Mouse (Mus musculus) CH12.LX (cell line): ENCODE measurements around the gene Foxs1. TPM values are rescaled to one million over a fixed set of nuclear protein-coding genes. Genes with fewer than 3 reads are reported as not detected.

Experiments used
- DNase-seq: peaks from one replicate; pipeline ENCODE4 v3.0.0-alpha.2; 2013; ENCODE audit errors: extremely low read depth
- H3K27ac ChIP-seq: 2 replicates; pipeline ENCODE4 v1.5.1; 2012; ENCODE audit warnings: low read depth, mild to moderate bottlenecking, control low read depth, moderate library complexity; ENCODE audit not compliant: insufficient read depth
- H3K27me3 ChIP-seq: replicated peaks from 2 replicates; pipeline ENCODE3; 2012; ENCODE audit warnings: inconsistent platforms
- H3K36me3 ChIP-seq, 2 experiments: replicated peaks in 1 of 2; 2 replicates each; pipeline versions ENCODE3 to v1.6.1; 2012; ENCODE audit warnings: inconsistent platforms in 1 of 2, low read length in 1 of 2, mild to moderate bottlenecking in 1 of 2, mixed read lengths in 1 of 2, moderate library complexity in 1 of 2; ENCODE audit not compliant: control insufficient read depth in 1 of 2, insufficient read depth in 1 of 2
- H3K4me1 ChIP-seq, 2 experiments: 2 replicates each; pipeline ENCODE4 v1.6.1; 2012; ENCODE audit warnings: inconsistent platforms in 1 of 2, moderate library complexity in 1 of 2; ENCODE audit not compliant: insufficient read depth in 2 of 2, control insufficient read depth in 1 of 2
- H3K4me2 ChIP-seq: 2 replicates; pipeline ENCODE4 v1.6.1; 2012; ENCODE audit warnings: low read depth, mild to moderate bottlenecking, control low read depth; ENCODE audit not compliant: poor library complexity, insufficient read depth, severe bottlenecking
- H3K4me3 ChIP-seq, 3 experiments: fragments of 150-350 bp in 1 of 3; sonication (generic) in 1 of 3; replicated peaks in 1 of 3; 2 replicates each; pipeline versions ENCODE3 to v1.5.1; 2011 to 2012; ENCODE audit warnings: low read depth in 2 of 3, low read length in 2 of 3, mild to moderate bottlenecking in 2 of 3, moderate library complexity in 2 of 3, control low read depth in 1 of 3, improper control_type of control experiment in 1 of 3, inconsistent platforms in 1 of 3, mixed read lengths in 1 of 3; ENCODE audit not compliant: poor library complexity in 1 of 3
- H3K79me2 ChIP-seq: replicated peaks from 2 replicates; pipeline ENCODE4 v1.6.1; 2012; ENCODE audit warnings: mild to moderate bottlenecking, moderate library complexity; ENCODE audit not compliant: control insufficient read depth, poor library complexity, insufficient read depth, severe bottlenecking; ENCODE audit errors: extremely low read depth
- H3K9ac ChIP-seq: 2 replicates; pipeline ENCODE4 v1.6.1; 2012; ENCODE audit warnings: low read depth, mild to moderate bottlenecking, control low read depth, moderate library complexity; ENCODE audit not compliant: insufficient read depth
- H3K9me3 ChIP-seq: replicated peaks from 2 replicates; pipeline ENCODE3; 2012; ENCODE audit warnings: low read length, inconsistent platforms, mixed read lengths
- BHLHE40 ChIP-seq: IDR thresholded peaks from 2 replicates; pipeline ENCODE4 v1.6.1; 2011; ENCODE audit warnings: mild to moderate bottlenecking, low read depth, low read length, improper control_type of control experiment
- CHD1 ChIP-seq: IDR thresholded peaks from 2 replicates; pipeline ENCODE4 v1.6.1; 2012; ENCODE audit warnings: low read depth, low read length, improper control_type of control experiment, inconsistent platforms
- CHD2 ChIP-seq: IDR thresholded peaks from 2 replicates; pipeline ENCODE4 v1.6.1; 2011; ENCODE audit warnings: low read length, improper control_type of control experiment
- CTCF ChIP-seq, 2 experiments: IDR thresholded peaks in 1 of 2; conservative IDR thresholded peaks in 1 of 2; 2 replicates each; pipeline ENCODE4 v1.5.1; 2011 to 2012; ENCODE audit warnings: low read depth in 2 of 2, low read length in 2 of 2, improper control_type of control experiment in 1 of 2, inconsistent platforms in 1 of 2, mild to moderate bottlenecking in 1 of 2, moderate library complexity in 1 of 2
- ELF1 ChIP-seq: IDR thresholded peaks from 2 replicates; pipeline ENCODE4 v1.6.1; 2014; ENCODE audit warnings: low read depth, mild to moderate bottlenecking, inconsistent platforms, low read length, improper control_type of control experiment
- ETS1 ChIP-seq: conservative IDR thresholded peaks from 2 replicates; pipeline ENCODE4 v1.6.1; 2012; ENCODE audit warnings: low read depth, mild to moderate bottlenecking, inconsistent platforms, low read length, improper control_type of control experiment, moderate library complexity
- IRF4 ChIP-seq: IDR thresholded peaks from 2 replicates; pipeline ENCODE4 v1.6.1; 2014; ENCODE audit warnings: low read depth, mild to moderate bottlenecking, inconsistent platforms, low read length, improper control_type of control experiment
- JUN ChIP-seq: IDR thresholded peaks from 2 replicates; pipeline ENCODE4 v1.6.1; 2011; ENCODE audit warnings: low read depth, mild to moderate bottlenecking, low read length, improper control_type of control experiment, moderate library complexity; ENCODE audit not compliant: insufficient read depth
- JUND ChIP-seq: conservative IDR thresholded peaks from 2 replicates; pipeline ENCODE4 v1.6.1; 2011; ENCODE audit warnings: low read depth, low read length, improper control_type of control experiment
- KAT2A ChIP-seq: IDR thresholded peaks from 2 replicates; pipeline ENCODE4 v1.6.1; 2012; ENCODE audit warnings: low read length, improper control_type of control experiment, inconsistent platforms; ENCODE audit not compliant: insufficient replicate concordance
- MAFK ChIP-seq: IDR thresholded peaks from 2 replicates; pipeline ENCODE4 v1.6.1; 2011; ENCODE audit warnings: low read length, improper control_type of control experiment; ENCODE audit not compliant: insufficient replicate concordance
- MAX ChIP-seq: IDR thresholded peaks from 2 replicates; pipeline ENCODE4 v1.6.1; 2011; ENCODE audit warnings: low read length, improper control_type of control experiment
- MEF2A ChIP-seq: IDR thresholded peaks from 2 replicates; pipeline ENCODE4 v1.6.1; 2014; ENCODE audit warnings: low read depth, mild to moderate bottlenecking, inconsistent platforms, low read length, improper control_type of control experiment, borderline replicate concordance
- MXI1 ChIP-seq: IDR thresholded peaks from 2 replicates; pipeline ENCODE4 v1.6.1; 2011; ENCODE audit warnings: mild to moderate bottlenecking, low read depth, low read length, improper control_type of control experiment
- PAX5 ChIP-seq: IDR thresholded peaks from 2 replicates; pipeline ENCODE4 v1.6.1; 2012; ENCODE audit warnings: low read length, inconsistent platforms, mixed read lengths
- RAD21 ChIP-seq: IDR thresholded peaks from 2 replicates; pipeline ENCODE4 v1.6.1; 2011; ENCODE audit warnings: low read depth, mild to moderate bottlenecking, low read length, improper control_type of control experiment, moderate library complexity
- RCOR1 ChIP-seq: conservative IDR thresholded peaks from 2 replicates; pipeline ENCODE4 v1.6.1; 2012; ENCODE audit warnings: low read depth, mild to moderate bottlenecking, inconsistent platforms, low read length, improper control_type of control experiment
- SIN3A ChIP-seq: IDR thresholded peaks from 2 replicates; pipeline ENCODE4 v1.6.1; 2012; ENCODE audit warnings: low read length, improper control_type of control experiment, inconsistent platforms
- SMC3 ChIP-seq: IDR thresholded peaks from 2 replicates; pipeline ENCODE4 v1.6.1; 2011; ENCODE audit warnings: low read depth, low read length, improper control_type of control experiment
- TCF12 ChIP-seq: IDR thresholded peaks from 2 replicates; pipeline ENCODE4 v1.6.1; 2014; ENCODE audit warnings: low read depth, mild to moderate bottlenecking, inconsistent platforms, low read length, improper control_type of control experiment
- USF1 ChIP-seq: IDR thresholded peaks from 2 replicates; pipeline ENCODE4 v1.6.1; 2014; ENCODE audit warnings: low read depth, mild to moderate bottlenecking, inconsistent platforms, low read length, improper control_type of control experiment
- USF2 ChIP-seq: conservative IDR thresholded peaks from 2 replicates; pipeline ENCODE4 v1.6.1; 2011; ENCODE audit warnings: low read depth, low read length, improper control_type of control experiment
- ZC3H11A ChIP-seq: IDR thresholded peaks from 2 replicates; pipeline ENCODE4 v1.6.1; 2012; ENCODE audit warnings: low read depth, mild to moderate bottlenecking, inconsistent platforms, low read length, improper control_type of control experiment
- ZKSCAN1 ChIP-seq: IDR thresholded peaks from 2 replicates; pipeline ENCODE4 v1.6.1; 2012; ENCODE audit warnings: low read depth, inconsistent platforms, low read length, improper control_type of control experiment, borderline replicate concordance
- ZMIZ1 ChIP-seq: IDR thresholded peaks from 2 replicates; pipeline ENCODE4 v1.6.1; 2012; ENCODE audit warnings: low read depth, mild to moderate bottlenecking, inconsistent platforms, low read length, improper control_type of control experiment
- ZNF384 ChIP-seq: IDR thresholded peaks from 2 replicates; pipeline ENCODE4 v1.6.1; 2012; ENCODE audit warnings: low read depth, low read length, improper control_type of control experiment, inconsistent platforms
- dilution Hi-C: fragments of 300-500 bp; cut with MboI; formaldehyde crosslinking; loops from 2 replicates; pipeline ENCODE4 v1.14.3; 2020; ENCODE audit warnings: low sequenced_read_pairs; ENCODE audit not compliant: extremely low pct_unique_long_range_greater_than_20kb, extremely low pct_ligation_motif_present
- in situ Hi-C: fragments of 300-500 bp; cut with MboI; formaldehyde crosslinking; loops from 3 replicates; pipeline ENCODE4 v1.14.3; 2019; ENCODE audit warnings: low sequenced_read_pairs, low pct_ligation_motif_present, low pct_unique_long_range_greater_than_20kb, mixed read lengths
- polyA plus RNA-seq: library from polyadenylated mRNA; unstranded; fragments of >175 nt; gene quantifications from 2 replicates; pipeline ENCODE4 v1.2.1, GENCODE M21; 2012; ENCODE audit warnings: low read depth; ENCODE audit not compliant: insufficient read length
- total RNA-seq, 2 experiments: library from RNA; depleted of rRNA; stranded (reverse); fragments of 300-350 nt in 1 of 2; fragments of >200 nt in 1 of 2; gene quantifications; 2 replicates each; pipeline ENCODE4 v1.2.3; 2012 to 2014

The Foxs1 gene
- total and polyA plus RNA-seq, 3 experiments, result 6.1 to 9.5 (median 9.1) TPM

GRCm38 (mm10) chr2:152948438-152949020 is 15.5 kb upstream of the Foxs1 start:
- Histone ChIP-seq H3K9me3 (no peaks in the 10 kb centered on the region), H3K4me2 (no peak overlapping the region), H3K4me1 (peaks cover 8% of the 10 kb centered on the region in 2 experiments; a peak in 3 of 4 replicates), H3K36me3 (no peaks in the 10 kb centered on the region), H3K27me3 (peaks cover 96% of the 10 kb centered on the region), H3K9ac (no peak overlapping the region), H3K4me3 (no peak overlapping the region), H3K79me2 (no peaks in the 10 kb centered on the region), H3K27ac (no peak overlapping the region)
- dilution Hi-C loops, result no loop called here
- in situ Hi-C loops, result no loop called here
- no peak for DNase-seq
- TF ChIP-seq ELF1 (no peak), JUN (no peak), USF1 (no peak), CHD1 (no peak), BHLHE40 (no peak), MAFK (no peak), SMC3 (no peak), IRF4 (no peak), ZMIZ1 (no peak), SIN3A (no peak), KAT2A (no peak), ZC3H11A (no peak), MXI1 (no peak), ETS1 (no peak), MAX (no peak), USF2 (no peak), CTCF (conservative IDR thresholded peaks at IDR 0.05 in 1 of 2, IDR thresholded peaks at IDR 0.05 in 1 of 2; ENCODE audit: low read depth in 2 of 2, low read length in 2 of 2) (no peak), JUND (no peak), TCF12 (no peak), RAD21 (no peak)

GRCm38 (mm10) chr2:152947098-152947497 is 14.1 kb upstream of the Foxs1 start:
- Histone ChIP-seq H3K4me2 (no peak overlapping the region), H3K79me2 (no peaks in the 10 kb centered on the region), H3K27me3 (peaks cover 100% of the 10 kb centered on the region), H3K4me3 (no peak overlapping the region), H3K36me3 (no peaks in the 10 kb centered on the region), H3K9me3 (no peaks in the 10 kb centered on the region), H3K27ac (no peak overlapping the region), H3K4me1 (peaks cover 4 to 13% of the 10 kb centered on the region in 2 experiments; a peak in 3 of 4 replicates), H3K9ac (no peak overlapping the region)
- no peak for TF ChIP-seq RCOR1
- TF ChIP-seq SIN3A, result no peak
- no peak for TF ChIP-seq CHD2
- no peak for TF ChIP-seq MEF2A
- TF ChIP-seq PAX5, result no peak
- TF ChIP-seq KAT2A, result no peak
- TF ChIP-seq ZC3H11A, result no peak
- TF ChIP-seq RAD21, result no peak
- no peak for TF ChIP-seq ZNF384
- no peak for TF ChIP-seq ZKSCAN1
- no peak for TF ChIP-seq JUND
- TF ChIP-seq TCF12, result no peak
- in situ Hi-C loops (no loop called here), dilution Hi-C loops (no loop called here)
- no peak for DNase-seq
